Mouse (Mus musculus): ENCODE data around the gene Rufy1. TPM values are rescaled to one million over a fixed set of nuclear protein-coding genes. Genes with fewer than 3 reads are reported as not detected.
"Not testable (repeated sequence)": the region's sequence is repeated elsewhere in the genome, so short reads cannot be mapped to it uniquely, and the experiment has no call there.

The Rufy1 gene
- total RNA-seq, 2 experiments from 2014 or later = 24.3 to 27.0 TPM

DNA sequence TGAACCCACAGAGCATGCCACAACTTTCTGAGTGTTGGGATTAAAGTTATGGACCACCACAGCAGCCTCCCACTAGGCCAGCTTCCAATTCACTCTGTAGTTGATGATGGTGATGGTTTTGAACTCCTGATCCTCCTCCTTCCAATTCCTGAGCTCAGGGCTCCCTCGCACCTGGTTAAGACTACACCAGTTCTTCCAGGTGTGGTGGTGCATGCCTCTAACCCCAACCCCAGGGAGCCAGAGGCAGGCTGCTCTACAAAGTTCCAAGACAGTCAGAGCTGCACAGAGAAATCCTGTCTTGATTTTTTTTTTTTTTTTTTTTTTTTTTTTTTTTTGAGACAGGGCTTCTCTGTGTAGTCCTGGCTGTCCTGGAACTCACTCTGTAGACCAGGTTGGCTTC is 57.3 kb downstream of the Rufy1 start:
- no peak overlapping the region for H3K27ac ChIP-seq
- no peak overlapping the region for H3K4me3 ChIP-seq
- intact Hi-C loops (cut with DNase I) = no loop called here
- no peak for DNase-seq
- TF ChIP-seq CTCF (IDR thresholded peaks at IDR 0.05) = no peak

DNA sequence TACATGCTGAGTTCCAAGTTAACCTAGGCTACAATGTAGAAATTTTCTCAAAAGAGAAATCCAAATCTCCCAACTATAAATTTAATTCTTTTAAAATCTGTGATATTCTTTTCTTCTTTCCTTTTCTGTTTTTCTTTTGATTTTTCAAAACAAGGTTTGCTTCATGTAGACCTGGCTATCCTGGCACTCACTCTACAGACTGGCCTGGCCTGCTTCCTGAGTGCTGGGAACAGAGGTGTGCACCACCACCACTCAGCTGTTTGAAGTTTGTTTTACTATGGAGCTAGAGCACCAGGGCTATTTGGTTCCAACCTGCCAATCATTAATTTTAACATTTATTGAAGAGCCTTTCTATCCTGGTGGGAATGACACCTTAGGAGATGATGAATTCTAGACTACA is 57.8 kb downstream of the Rufy1 start:
- H3K27ac ChIP-seq = no peak overlapping the region
- DNase-seq = no peak
- intact Hi-C loops (cut with DNase I) = no loop called here
- no peak for TF ChIP-seq CTCF (IDR thresholded peaks at IDR 0.05)
- H3K4me3 ChIP-seq = no peak overlapping the region

DNA sequence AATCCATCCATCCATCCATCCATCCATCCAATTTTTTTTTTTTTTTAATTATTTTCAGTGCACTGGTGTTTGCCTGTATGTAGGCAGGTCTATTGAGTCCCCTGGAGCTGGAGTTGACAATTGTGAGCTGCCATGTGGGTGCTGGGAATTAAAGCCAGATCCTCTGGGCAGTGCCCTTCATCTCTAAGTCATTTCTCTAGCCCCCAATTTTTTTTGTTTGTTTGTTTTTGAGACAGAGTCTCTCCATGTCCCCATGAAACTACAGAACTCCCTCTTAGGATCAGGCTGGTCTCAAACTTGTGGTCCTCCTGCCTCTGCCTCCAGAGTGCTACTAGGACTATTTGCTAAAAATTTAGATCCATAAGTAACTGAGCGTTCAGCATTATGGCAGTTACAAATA is 59.0 kb downstream of the Rufy1 start:
- H3K27ac ChIP-seq = peak overlapping the region; percentile 78
- no peak for DNase-seq
- H3K4me3 ChIP-seq = no peak overlapping the region
- no peak for TF ChIP-seq CTCF (IDR thresholded peaks at IDR 0.05)
- intact Hi-C loops (cut with DNase I) = no loop called here

DNA sequence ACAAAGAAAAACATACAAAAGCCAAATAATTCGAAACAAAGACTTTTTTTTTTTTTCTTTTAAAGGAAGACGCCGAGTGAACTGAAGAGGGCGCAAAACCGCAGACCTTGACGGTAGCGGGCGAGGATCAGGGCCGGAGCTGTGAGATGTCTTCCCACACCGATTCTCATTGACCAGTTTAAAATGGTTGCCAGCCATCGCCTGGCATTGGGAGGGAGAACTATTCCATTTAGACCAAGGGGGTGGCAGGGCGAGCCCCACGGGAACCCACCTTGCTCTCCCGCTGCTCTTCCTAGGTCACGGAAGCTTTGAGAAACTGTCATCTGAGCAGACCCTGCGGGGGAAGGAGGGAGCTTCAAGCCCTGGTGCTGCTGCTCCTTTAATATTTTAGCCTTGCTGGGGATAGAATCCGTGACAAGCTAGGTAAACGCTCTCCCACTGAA is 59.5 kb downstream of the Rufy1 start:
- Histone ChIP-seq H3K4me3 (peak overlapping the region; percentile 65), H3K27ac (peak overlapping the region; percentile 78)
- peak; percentile 66 for DNase-seq
- peak; percentile 58 for TF ChIP-seq CTCF (IDR thresholded peaks at IDR 0.05)
- intact Hi-C loops (cut with DNase I) = no loop called here

DNA sequence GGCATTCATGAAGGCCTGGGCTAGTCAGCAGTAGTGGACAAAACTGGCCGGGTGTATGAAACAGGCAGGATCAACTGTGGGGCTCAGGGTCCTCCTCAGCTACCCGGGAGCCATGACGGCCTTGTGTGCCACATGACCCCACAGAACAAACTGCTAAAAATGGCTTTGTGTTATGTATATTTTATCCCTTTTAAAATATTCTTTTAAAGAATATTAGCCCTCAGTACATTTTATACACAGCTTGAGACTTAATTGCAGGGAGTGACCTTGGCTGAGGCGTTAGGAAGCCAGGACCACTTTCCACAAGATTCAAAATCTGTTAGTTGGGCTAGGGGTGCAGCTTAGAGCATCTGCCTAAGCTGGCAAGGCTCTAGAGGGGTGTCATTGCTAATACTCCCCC is 60.0 kb downstream of the Rufy1 start:
- intact Hi-C loops (cut with DNase I) = no loop called here
- peak overlapping the region; percentile 65; the same call in 1 of the 2 replicates for H3K4me3 ChIP-seq
- no peak for DNase-seq
- no peak for TF ChIP-seq CTCF (IDR thresholded peaks at IDR 0.05)
- H3K27ac ChIP-seq = peak overlapping the region; percentile 78

DNA sequence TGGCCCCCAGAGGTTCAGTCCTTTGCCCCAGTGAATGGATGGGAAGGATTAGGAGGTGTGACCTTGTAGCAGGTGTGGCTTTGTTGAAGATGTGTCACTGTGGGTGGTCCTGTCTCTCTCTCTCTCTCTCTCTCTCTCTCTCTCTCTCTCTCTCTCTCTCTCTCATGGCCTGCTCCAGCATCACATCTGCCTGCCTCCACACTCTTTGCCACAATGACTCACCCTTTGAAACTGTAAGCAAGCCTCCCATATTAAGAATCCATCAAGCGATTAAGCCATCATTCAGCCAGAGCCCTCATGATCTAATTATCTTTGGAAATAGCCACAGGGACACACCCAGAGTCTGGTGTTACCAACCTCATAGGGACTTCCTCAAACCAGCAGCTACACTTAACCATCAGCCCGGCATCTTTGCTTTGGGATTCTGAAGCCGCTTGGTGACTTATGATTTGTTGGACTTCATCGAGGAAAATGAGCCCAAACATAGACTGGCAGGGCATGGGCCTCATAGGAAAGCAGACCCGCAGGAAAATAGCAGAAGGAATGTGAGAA is 61.5 kb downstream of the Rufy1 start:
- intact Hi-C loops (cut with DNase I) = loop anchor here (10.0 kb wide), 1 partner anchor 205 kb away; no protein-coding TSS in a partner anchor
- no peak for TF ChIP-seq CTCF (IDR thresholded peaks at IDR 0.05)

DNA sequence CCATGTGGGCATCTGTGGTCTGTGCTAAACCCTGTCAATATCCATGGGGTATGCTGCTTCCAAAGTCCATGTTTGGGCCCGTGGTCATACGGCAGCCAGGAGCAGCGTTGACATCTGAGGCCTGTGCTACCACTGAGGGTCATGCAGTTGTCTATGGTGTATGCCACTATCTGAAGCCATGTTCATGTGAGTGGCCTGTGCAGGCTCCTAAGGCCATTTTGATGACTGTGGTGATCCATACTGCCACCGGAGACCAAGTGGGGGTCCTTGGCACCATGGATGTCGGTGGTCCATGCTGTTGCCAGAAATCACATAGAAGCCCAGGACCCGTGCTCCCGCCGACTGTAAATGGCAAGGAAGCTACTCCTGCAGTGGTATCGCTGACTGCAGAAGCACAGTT is 63.4 kb downstream of the Rufy1 start:
- intact Hi-C loops (cut with DNase I) = loop anchor here (10.0 kb wide), 1 partner anchor 203 kb away; no protein-coding TSS in a partner anchor

More for the DNA sequence above, 61.5 kb downstream of the Rufy1 start:
- H3K4me3 ChIP-seq = no peak overlapping the region
- DNase-seq = no peak
- H3K27ac ChIP-seq = no peak overlapping the region

DNA sequence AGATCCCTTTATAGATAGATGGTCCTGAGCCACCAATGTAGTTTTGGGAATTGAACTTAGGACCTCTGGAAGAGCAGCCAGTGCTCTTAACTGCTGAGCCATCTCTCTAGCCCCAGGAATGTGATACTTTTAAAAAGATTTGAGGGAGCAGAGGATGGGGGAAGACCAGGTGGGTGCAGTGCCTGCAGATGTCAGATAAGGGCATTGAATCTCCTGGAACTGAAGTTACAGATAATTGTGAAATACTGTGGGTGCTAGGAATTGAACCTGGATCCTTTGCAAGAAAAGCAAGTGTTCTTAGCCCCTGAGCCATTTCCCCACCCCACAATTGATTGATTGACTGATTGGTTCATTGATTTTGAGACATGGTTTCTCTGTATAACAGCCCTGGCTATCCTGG is 65.6 kb downstream of the Rufy1 start:
- no peak for DNase-seq
- intact Hi-C loops (cut with DNase I) = loop anchor here (10.0 kb wide), 1 partner anchor 201 kb away; no protein-coding TSS in a partner anchor

More for the DNA sequence above, 63.4 kb downstream of the Rufy1 start:
- Histone ChIP-seq H3K27ac (no peak overlapping the region), H3K4me3 (no peak overlapping the region)
- no peak for DNase-seq
- TF ChIP-seq CTCF (IDR thresholded peaks at IDR 0.05) = no peak

DNA sequence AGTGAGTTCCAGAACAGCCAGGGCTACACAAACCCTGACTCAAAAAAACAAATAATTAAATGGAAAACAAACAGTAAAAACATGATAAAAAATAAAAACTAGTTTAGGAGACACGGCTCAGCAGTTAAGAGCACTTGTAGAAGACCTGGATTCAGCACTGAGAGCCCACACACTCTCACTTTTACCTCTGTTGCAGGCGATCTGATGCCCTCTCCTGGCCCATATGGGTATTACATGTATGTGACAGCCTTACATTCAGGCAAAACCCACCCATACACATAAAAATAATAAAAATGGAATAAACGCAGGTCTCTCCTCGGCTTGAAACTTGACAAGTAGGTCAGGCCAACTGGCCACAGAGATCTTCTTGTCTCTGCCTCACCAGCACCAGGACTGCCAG is 66.4 kb downstream of the Rufy1 start:
- peak; percentile 95 for TF ChIP-seq CTCF (IDR thresholded peaks at IDR 0.05)
- no peak overlapping the region for H3K4me3 ChIP-seq
- DNase-seq = peak; percentile 67
- H3K27ac ChIP-seq = no peak overlapping the region
- intact Hi-C loops (cut with DNase I) = loop anchor here (1.0 to 10.0 kb wide), 4 partner anchors 37 to 200 kb away; partner anchors contain the start of genes Canx and Maml1

More for the DNA sequence above, 65.6 kb downstream of the Rufy1 start:
- no peak overlapping the region for H3K27ac ChIP-seq
- no peak overlapping the region for H3K4me3 ChIP-seq
- TF ChIP-seq CTCF (IDR thresholded peaks at IDR 0.05) = no peak

DNA sequence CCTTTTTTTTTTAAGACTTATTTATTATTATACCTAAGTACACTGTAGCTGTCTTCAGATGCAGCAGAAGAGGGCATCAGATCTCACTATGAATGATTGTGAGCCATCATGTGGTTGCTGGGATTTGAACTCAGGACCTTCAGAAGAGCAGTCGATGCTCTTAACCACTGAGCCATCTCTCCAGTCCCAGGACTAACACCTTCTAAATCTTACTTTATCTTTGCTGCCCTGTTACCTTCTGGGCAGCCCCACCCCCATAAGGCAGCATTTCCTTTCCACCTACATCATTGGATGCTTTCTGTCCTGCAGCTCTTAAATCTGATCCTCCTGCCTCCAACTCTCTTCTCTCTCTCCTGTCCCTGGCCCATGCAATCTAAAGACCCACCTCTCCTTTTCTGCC is 69.6 kb downstream of the Rufy1 start:
- H3K4me3 ChIP-seq = not testable (repeated sequence)
- intact Hi-C loops (cut with DNase I) = loop anchor here (5.0 to 10.0 kb wide), 3 partner anchors 34 to 196 kb away; partner anchors contain the start of genes Canx and Maml1

DNA sequence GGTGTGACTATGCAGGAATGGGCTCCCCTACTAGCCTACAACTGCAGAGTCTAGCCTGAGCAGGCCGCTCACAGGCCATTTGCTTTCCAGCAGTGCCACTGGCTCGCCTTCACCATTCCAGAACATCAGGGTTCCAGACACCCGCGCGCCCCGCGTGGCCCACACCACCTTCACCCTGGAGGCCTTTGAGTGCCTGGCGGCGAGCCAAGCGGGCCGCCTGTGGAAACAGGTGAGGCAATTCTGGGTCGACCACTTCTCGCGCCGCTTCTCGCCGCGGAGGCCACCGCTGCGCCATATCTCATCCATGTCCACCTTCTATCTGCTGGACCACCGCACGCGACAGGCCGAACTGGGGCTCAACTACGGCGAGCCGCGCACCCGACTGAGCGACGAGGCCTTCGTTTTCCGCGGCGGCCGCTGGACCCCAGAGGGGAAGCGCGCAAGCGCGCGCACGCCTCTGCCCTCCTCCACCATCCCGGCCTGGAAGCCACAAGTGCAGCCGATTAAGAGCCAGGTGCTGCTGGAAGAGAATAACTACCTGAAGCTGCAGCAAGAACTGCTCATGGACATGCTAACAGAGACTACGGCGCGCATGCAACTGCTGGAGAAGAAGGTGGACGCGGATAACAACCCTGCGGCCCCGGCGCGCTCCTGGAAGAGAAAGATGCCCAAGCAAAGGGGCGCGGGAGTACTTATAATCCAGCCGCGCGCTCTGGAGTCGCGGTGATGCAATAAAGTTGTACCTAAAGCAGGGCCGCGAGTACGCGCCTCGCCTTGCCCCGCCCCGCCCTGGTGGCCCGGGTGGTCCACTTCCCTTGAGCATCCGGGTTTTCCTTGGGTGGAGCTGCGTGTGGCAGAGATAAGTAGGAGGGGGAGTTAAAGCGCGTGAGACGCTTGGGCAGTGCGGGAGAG is 71.7 kb downstream of the Rufy1 start:
- DNase-seq = peak; percentile 42
- TF ChIP-seq CTCF (IDR thresholded peaks at IDR 0.05) = no peak
- Histone ChIP-seq H3K4me3 (peak overlapping the region; percentile 81), H3K27ac (peak overlapping the region; percentile 40)
- intact Hi-C loops (cut with DNase I) = no loop called here

More for the DNA sequence above, 69.6 kb downstream of the Rufy1 start:
- not testable (repeated sequence) for H3K27ac ChIP-seq, DNase-seq

DNA sequence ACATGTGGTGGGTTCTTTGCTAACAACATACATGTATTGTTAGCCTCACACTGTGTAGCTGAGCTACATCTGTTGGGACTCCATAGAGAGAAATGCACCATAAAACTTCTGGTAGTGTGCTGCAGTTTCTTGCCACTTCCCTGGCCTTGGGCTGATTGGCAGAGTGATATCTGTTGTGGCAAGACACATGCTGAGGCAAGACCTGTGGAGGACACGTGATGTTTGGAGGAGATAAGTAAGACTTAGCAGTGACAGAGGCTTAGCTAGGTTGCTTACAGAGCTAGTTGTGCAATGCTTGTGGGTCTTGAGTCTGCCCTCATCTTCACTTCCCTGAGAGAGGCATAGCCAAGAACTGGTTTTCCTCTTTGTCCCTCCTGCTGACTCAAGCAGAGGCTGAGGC is 75.5 kb downstream of the Rufy1 start:
- intact Hi-C loops (cut with DNase I) = no loop called here
- H3K4me3 ChIP-seq = no peak overlapping the region
- H3K27ac ChIP-seq = no peak overlapping the region
- no peak for TF ChIP-seq CTCF (IDR thresholded peaks at IDR 0.05)
- DNase-seq = no peak

DNA sequence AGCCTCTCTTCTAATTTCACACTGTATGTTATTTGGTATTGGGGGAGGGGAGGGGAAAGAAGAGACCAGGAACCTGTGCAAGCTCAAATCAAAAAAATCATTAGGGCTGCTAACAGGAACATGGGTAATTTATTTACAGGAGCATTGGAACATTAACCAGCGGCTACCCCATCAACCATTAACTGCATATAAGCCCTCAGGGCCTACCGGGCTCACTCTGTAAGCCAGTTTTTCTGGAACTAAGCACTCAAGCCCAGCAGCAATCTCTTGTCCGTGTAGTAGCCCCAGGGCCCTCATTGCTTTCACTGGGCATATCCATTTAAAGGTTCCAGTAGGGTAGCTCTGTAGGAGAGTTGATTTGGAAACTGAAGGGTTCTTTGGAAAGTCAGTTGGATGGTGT is 76.1 kb downstream of the Rufy1 start:
- no peak for TF ChIP-seq CTCF (IDR thresholded peaks at IDR 0.05)
- Histone ChIP-seq H3K4me3 (no peak overlapping the region), H3K27ac (no peak overlapping the region)
- DNase-seq = no peak
- intact Hi-C loops (cut with DNase I) = no loop called here

All from gastrocnemius, adult 2 months (tissue).